Mouse (Mus musculus) small intestine, adult 2 months (tissue): Measurements from ENCODE around the gene Mybpc2.

Source experiments
- CTCF ChIP-seq: fragments of 200-500 bp; IDR thresholded peaks from 2 replicates; pipeline ENCODE4 v1.5.1; 2012; ENCODE audit warnings: low read depth, mild to moderate bottlenecking, control low read depth, inconsistent platforms, low read length, moderate library complexity, mixed read lengths; ENCODE audit not compliant: insufficient replicate concordance, insufficient read length; ENCODE audit errors: extremely low read depth
- POLR2A ChIP-seq: fragments of 200-500 bp; IDR thresholded peaks from 2 replicates; pipeline ENCODE4 v1.6.1; 2012; ENCODE audit warnings: low read depth, mild to moderate bottlenecking, control low read depth, inconsistent platforms, low read length, moderate library complexity

DNA sequence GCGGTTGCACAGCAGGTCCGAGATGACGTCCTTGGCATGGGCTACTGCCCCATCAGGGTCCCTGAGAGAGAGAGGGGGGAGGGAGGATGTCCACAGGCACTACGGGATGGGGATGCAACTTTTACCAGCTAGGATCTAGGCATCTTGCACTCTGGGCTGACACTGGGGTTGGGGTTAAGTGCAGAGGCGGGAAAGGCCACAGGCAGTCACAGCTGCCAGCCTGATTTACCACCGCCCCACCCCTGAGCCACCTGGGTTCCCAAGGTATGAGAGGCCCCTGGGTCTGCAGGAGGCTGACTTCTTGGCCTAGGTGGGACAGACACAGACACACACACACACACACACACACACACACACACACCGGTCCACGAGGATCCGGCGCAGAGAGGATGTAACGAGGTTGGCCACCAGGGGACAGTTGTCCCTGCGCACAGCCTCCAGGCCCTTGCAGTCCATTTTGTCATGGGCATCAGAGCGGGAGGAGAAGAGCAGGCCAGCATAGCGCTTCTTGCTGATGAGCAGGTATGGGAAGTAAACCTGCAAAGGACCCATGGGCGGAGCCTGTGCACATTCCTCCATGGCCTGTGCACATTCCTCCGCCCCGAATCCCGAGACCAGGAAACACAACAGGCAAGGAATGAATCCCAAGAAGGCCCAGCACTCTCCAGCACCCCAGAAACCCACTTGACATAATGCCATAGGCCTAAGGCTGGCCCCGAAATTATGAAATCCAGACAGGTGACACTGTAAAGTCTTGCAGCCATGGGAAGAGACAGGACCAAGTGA, 10.4 kb upstream of the Mybpc2 start:
- TF ChIP-seq POLR2A (no peak), CTCF (no peak)
